Mouse (Mus musculus): ENCODE measurements around the gene Actr10. TPM values are rescaled to one million over a fixed set of nuclear protein-coding genes. Genes with fewer than 3 reads are reported as not detected.

Gene Actr10
- polyA plus RNA-seq, 1 experiment = 9.4 TPM

GRCm38 (mm10) chr12:70911676-70912379, 25.8 kb upstream of the Actr10 start:
- WGBS = 35% methylated on average over 17 of the region's 17 CpGs
- Histone ChIP-seq H3K27ac (ENCODE audit: insufficient read depth, low read length) (no peak overlapping the region), H3K36me3 (ENCODE audit: control insufficient read depth, insufficient read depth, low read length) (no peaks in the 10 kb centered on the region), H3K4me1 (ENCODE audit: control insufficient read depth, insufficient read depth, insufficient read length) (no peaks in the 10 kb centered on the region), H3K4me3 (ENCODE audit: extremely low read depth, insufficient read depth, insufficient read length) (no peak overlapping the region), H3K27me3 (ENCODE audit: control insufficient read depth, insufficient read depth, low read length) (no peaks in the 10 kb centered on the region)
- no peak for DNase-seq (ENCODE audit: low read depth in 1 of 2, low spot score in 2 of 2)
- TF ChIP-seq POLR2A (IDR thresholded peaks at IDR 0.05; ENCODE audit: low read depth, low read length) (no peak), CTCF (IDR thresholded peaks at IDR 0.05; ENCODE audit: extremely low read depth, insufficient read depth, insufficient read length, insufficient replicate concordance) (no peak)

- H3K27me3 ChIP-seq (ENCODE audit: control insufficient read depth, insufficient read depth, low read length) = no peaks in the 10 kb centered on the region
- no peak overlapping the region for H3K4me3 ChIP-seq (ENCODE audit: extremely low read depth, insufficient read depth, insufficient read length)
- no peaks in the 10 kb centered on the region for H3K36me3 ChIP-seq (ENCODE audit: control insufficient read depth, insufficient read depth, low read length)
- peak; percentile 46 to 80 for DNase-seq (ENCODE audit: low read depth in 1 of 2, low spot score in 2 of 2)
- TF ChIP-seq POLR2A (IDR thresholded peaks at IDR 0.05; ENCODE audit: low read depth, low read length) (no peak), CTCF (IDR thresholded peaks at IDR 0.05; ENCODE audit: extremely low read depth, insufficient read depth, insufficient read length, insufficient replicate concordance) (peak; percentile 89; the same call in 1 of the 2 replicates)
- WGBS = 21% methylated on average over 3 of the region's 3 CpGs
- H3K4me1 ChIP-seq (ENCODE audit: control insufficient read depth, insufficient read depth, insufficient read length) = no peaks in the 10 kb centered on the region
- H3K27ac ChIP-seq (ENCODE audit: insufficient read depth, low read length) = no peak overlapping the region
These were observed 24.2 kb upstream of the Actr10 start for GRCm38 (mm10) chr12:70913429-70913828.

GRCm38 (mm10) chr12:70914387-70914786, 23.3 kb upstream of the Actr10 start:
- WGBS = 38% methylated on average over 11 of the region's 11 CpGs
- no peaks in the 10 kb centered on the region for H3K4me1 ChIP-seq (ENCODE audit: control insufficient read depth, insufficient read depth, insufficient read length)
- H3K4me3 ChIP-seq (ENCODE audit: extremely low read depth, insufficient read depth, insufficient read length) = no peak overlapping the region
- H3K36me3 ChIP-seq (ENCODE audit: control insufficient read depth, insufficient read depth, low read length) = no peaks in the 10 kb centered on the region
- H3K27me3 ChIP-seq (ENCODE audit: control insufficient read depth, insufficient read depth, low read length) = no peaks in the 10 kb centered on the region
- no peak overlapping the region for H3K27ac ChIP-seq (ENCODE audit: insufficient read depth, low read length)
- DNase-seq (ENCODE audit: low read depth in 1 of 2, low spot score in 2 of 2) = peak; percentile 30 to 45
- TF ChIP-seq POLR2A (IDR thresholded peaks at IDR 0.05; ENCODE audit: low read depth, low read length) (no peak), CTCF (IDR thresholded peaks at IDR 0.05; ENCODE audit: extremely low read depth, insufficient read depth, insufficient read length, insufficient replicate concordance) (no peak)

GRCm38 (mm10) chr12:70929781-70930180, 7.9 kb upstream of the Actr10 start:
- no peaks in the 10 kb centered on the region for H3K27me3 ChIP-seq (ENCODE audit: control insufficient read depth, insufficient read depth, low read length)
- whole genome bisulfite sequencing = 77% methylated on average over 4 of the region's 4 CpGs

GRCm38 (mm10) chr12:70937150-70937549, 507 bp upstream of the Actr10 start:
- peak in 1 of 2 experiments; percentile 15 for DNase-seq (ENCODE audit: low read depth in 1 of 2, low spot score in 2 of 2)
- no peaks in the 10 kb centered on the region; the same call in 1 of the 2 replicates for H3K36me3 ChIP-seq (ENCODE audit: control insufficient read depth, insufficient read depth, low read length)
- peak overlapping the region; percentile 71; the same call in 1 of the 2 replicates for H3K27ac ChIP-seq (ENCODE audit: insufficient read depth, low read length)
- 23% methylated on average over 12 of the region's 12 CpGs for WGBS
- H3K27me3 ChIP-seq (ENCODE audit: control insufficient read depth, insufficient read depth, low read length) = no peaks in the 10 kb centered on the region
- no peaks in the 10 kb centered on the region; the same call in 1 of the 2 replicates for H3K4me1 ChIP-seq (ENCODE audit: control insufficient read depth, insufficient read depth, insufficient read length)
- peak overlapping the region; percentile 98 for H3K4me3 ChIP-seq (ENCODE audit: extremely low read depth, insufficient read depth, insufficient read length)
- TF ChIP-seq CTCF (IDR thresholded peaks at IDR 0.05; ENCODE audit: extremely low read depth, insufficient read depth, insufficient read length, insufficient replicate concordance) (no peak), POLR2A (IDR thresholded peaks at IDR 0.05; ENCODE audit: low read depth, low read length) (no peak)

More at GRCm38 (mm10) chr12:70929781-70930180, 7.9 kb upstream of the Actr10 start:
- TF ChIP-seq CTCF (IDR thresholded peaks at IDR 0.05; ENCODE audit: extremely low read depth, insufficient read depth, insufficient read length, insufficient replicate concordance) (no peak), POLR2A (IDR thresholded peaks at IDR 0.05; ENCODE audit: low read depth, low read length) (no peak)
- Histone ChIP-seq H3K4me1 (ENCODE audit: control insufficient read depth, insufficient read depth, insufficient read length) (no peaks in the 10 kb centered on the region), H3K27ac (ENCODE audit: insufficient read depth, low read length) (no peak overlapping the region), H3K4me3 (ENCODE audit: extremely low read depth, insufficient read depth, insufficient read length) (no peak overlapping the region), H3K36me3 (ENCODE audit: control insufficient read depth, insufficient read depth, low read length) (no peaks in the 10 kb centered on the region)
- no peak for DNase-seq (ENCODE audit: low read depth in 1 of 2, low spot score in 2 of 2)

- Histone ChIP-seq H3K27me3 (ENCODE audit: control insufficient read depth, insufficient read depth, low read length) (no peaks in the 10 kb centered on the region), H3K4me1 (ENCODE audit: control insufficient read depth, insufficient read depth, insufficient read length) (no peaks in the 10 kb centered on the region; the same call in 1 of the 2 replicates), H3K27ac (ENCODE audit: insufficient read depth, low read length) (no peak overlapping the region), H3K36me3 (ENCODE audit: control insufficient read depth, insufficient read depth, low read length) (peaks cover 12% of the 10 kb centered on the region), H3K4me3 (ENCODE audit: extremely low read depth, insufficient read depth, insufficient read length) (no peak overlapping the region)
- TF ChIP-seq CTCF (IDR thresholded peaks at IDR 0.05; ENCODE audit: extremely low read depth, insufficient read depth, insufficient read length, insufficient replicate concordance) = no peak
- TF ChIP-seq POLR2A (IDR thresholded peaks at IDR 0.05; ENCODE audit: low read depth, low read length) = no peak
- DNase-seq (ENCODE audit: low read depth in 1 of 2, low spot score in 2 of 2) = peak; percentile 8 to 40
- WGBS = 81% methylated on average over 7 of the region's 7 CpGs
These were observed 3.1 kb downstream of the Actr10 start for GRCm38 (mm10) chr12:70940806-70941205.

GRCm38 (mm10) chr12:70944181-70944580, 6.5 kb downstream of the Actr10 start:
- 97% methylated on average over 5 of the region's 5 CpGs for WGBS
- Histone ChIP-seq H3K27ac (ENCODE audit: insufficient read depth, low read length) (no peak overlapping the region), H3K27me3 (ENCODE audit: control insufficient read depth, insufficient read depth, low read length) (no peaks in the 10 kb centered on the region), H3K4me3 (ENCODE audit: extremely low read depth, insufficient read depth, insufficient read length) (no peak overlapping the region), H3K36me3 (ENCODE audit: control insufficient read depth, insufficient read depth, low read length) (peaks cover 15% of the 10 kb centered on the region), H3K4me1 (ENCODE audit: control insufficient read depth, insufficient read depth, insufficient read length) (no peaks in the 10 kb centered on the region; the same call in 1 of the 2 replicates)
- no peak for DNase-seq (ENCODE audit: low read depth in 1 of 2, low spot score in 2 of 2)
- TF ChIP-seq POLR2A (IDR thresholded peaks at IDR 0.05; ENCODE audit: low read depth, low read length) (no peak), CTCF (IDR thresholded peaks at IDR 0.05; ENCODE audit: extremely low read depth, insufficient read depth, insufficient read length, insufficient replicate concordance) (no peak)
